Mouse (Mus musculus) embryonic facial prominence, embryonic 15.5 days (tissue): ENCODE measurements around the gene Cpne4. TPM values are rescaled to one million over a fixed set of nuclear protein-coding genes. Genes with fewer than 3 reads are reported as not detected.

ENCODE experiments used
- ATAC-seq: fragments of 200-750 bp; cut with Nextera tagmentation; 2 replicates; pipeline ENCODE4 v1.8.0; 2017; ENCODE audit warnings: low read depth, moderate TSS enrichment; ENCODE audit not compliant: insufficient number of reproducible peaks, low FRiP score, low TSS enrichment
- H3K27ac ChIP-seq: fragments of 300-500 bp; sonication (generic); replicated peaks from 2 replicates; pipeline ENCODE4 v1.5.1; 2015; ENCODE audit warnings: mild to moderate bottlenecking, inconsistent platforms
- H3K27me3 ChIP-seq: fragments of 300-500 bp; sonication (generic); 2 replicates; pipeline ENCODE4 v1.6.1; 2015; ENCODE audit warnings: inconsistent platforms
- H3K36me3 ChIP-seq: fragments of 300-500 bp; sonication (generic); 2 replicates; pipeline ENCODE4 v1.6.1; 2015; ENCODE audit warnings: mild to moderate bottlenecking, inconsistent platforms
- H3K4me1 ChIP-seq: fragments of 300-500 bp; sonication (generic); 2 replicates; pipeline ENCODE4 v1.6.1; 2015; ENCODE audit warnings: inconsistent platforms
- H3K4me2 ChIP-seq: fragments of 300-500 bp; sonication (generic); replicated peaks from 2 replicates; pipeline ENCODE4 v1.6.1; 2015; ENCODE audit warnings: mild to moderate bottlenecking, inconsistent platforms
- H3K4me3 ChIP-seq: fragments of 300-500 bp; sonication (generic); replicated peaks from 2 replicates; pipeline ENCODE4 v1.5.1; 2015; ENCODE audit warnings: mild to moderate bottlenecking, inconsistent platforms
- H3K9ac ChIP-seq: fragments of 300-500 bp; sonication (generic); 2 replicates; pipeline ENCODE4 v1.6.1; 2015; ENCODE audit warnings: inconsistent platforms
- H3K9me3 ChIP-seq: fragments of 300-500 bp; sonication (generic); replicated peaks from 2 replicates; pipeline ENCODE4 v1.6.1; 2016; ENCODE audit warnings: inconsistent platforms
- WGBS: fragments of 180-500 bp; shearing (Covaris S2); methylation state at CpG from one replicate; pipeline ENCODE4 v1.1.7; 2015; 5-methylcytosine and 5-hydroxymethylcytosine counted together
- polyA plus RNA-seq: library from polyadenylated mRNA; unstranded; fragments of >200 nt; fragmentation: Nextera tagmentation; extraction: Ambion mirVana; gene quantifications from 2 replicates; pipeline ENCODE4 v1.2.1, GENCODE M21; 2015

Gene Cpne4
- polyA plus RNA-seq, 1 experiment from 2014 or later: 1.4 TPM

DNA sequence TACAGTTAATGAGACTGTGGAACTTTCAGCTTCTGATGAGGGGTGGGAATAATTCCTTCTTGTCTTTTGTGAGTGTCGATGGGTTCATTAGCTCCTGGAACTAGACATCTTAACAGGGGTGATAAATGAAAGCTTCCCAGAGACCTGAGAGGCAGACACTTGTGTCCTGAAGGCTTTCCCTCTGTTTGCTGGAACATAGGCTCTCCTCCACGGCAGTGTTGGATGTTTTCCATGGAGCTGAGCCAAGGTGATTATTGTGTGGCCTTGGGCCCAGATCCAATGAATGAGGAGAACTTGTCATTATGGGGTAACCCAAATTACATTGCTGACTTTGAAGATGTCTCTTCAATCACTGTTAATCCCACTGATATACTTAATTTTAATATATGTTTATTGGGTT is 146.1 kb downstream of the Cpne4 start:
- Histone ChIP-seq H3K4me2 (no peak overlapping the region), H3K9me3 (no peaks in the 10 kb centered on the region), H3K9ac (no peak overlapping the region), H3K27ac (no peak overlapping the region), H3K27me3 (no peaks in the 10 kb centered on the region), H3K4me3 (no peak overlapping the region), H3K4me1 (no peaks in the 10 kb centered on the region), H3K36me3 (no peaks in the 10 kb centered on the region)
- 41% methylated on average over 2 of the region's 2 CpGs for WGBS
- no peak for ATAC-seq

DNA sequence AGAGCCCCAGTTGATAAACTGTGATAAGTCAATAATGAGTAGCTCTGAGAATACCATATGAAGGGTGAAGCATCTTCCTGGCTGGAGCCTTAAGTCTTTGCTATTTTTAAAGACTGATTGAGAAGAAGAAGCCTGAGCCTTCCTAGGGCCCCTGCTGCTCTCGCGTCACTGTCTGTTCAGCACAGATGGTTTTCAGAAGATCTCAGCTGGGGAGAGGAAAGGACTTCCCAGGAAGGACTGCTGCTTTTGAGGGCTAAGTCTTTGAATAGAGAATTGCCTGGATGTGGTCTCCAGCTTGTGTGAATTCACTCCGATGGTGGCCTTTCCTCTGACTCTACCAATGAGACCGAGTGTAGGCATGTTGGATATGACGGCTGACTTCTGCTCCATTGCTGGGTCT is 163.7 kb downstream of the Cpne4 start:
- ATAC-seq: no peak
- H3K4me1 ChIP-seq: no peaks in the 10 kb centered on the region
- WGBS: 78% methylated on average over 5 of the region's 5 CpGs

DNA sequence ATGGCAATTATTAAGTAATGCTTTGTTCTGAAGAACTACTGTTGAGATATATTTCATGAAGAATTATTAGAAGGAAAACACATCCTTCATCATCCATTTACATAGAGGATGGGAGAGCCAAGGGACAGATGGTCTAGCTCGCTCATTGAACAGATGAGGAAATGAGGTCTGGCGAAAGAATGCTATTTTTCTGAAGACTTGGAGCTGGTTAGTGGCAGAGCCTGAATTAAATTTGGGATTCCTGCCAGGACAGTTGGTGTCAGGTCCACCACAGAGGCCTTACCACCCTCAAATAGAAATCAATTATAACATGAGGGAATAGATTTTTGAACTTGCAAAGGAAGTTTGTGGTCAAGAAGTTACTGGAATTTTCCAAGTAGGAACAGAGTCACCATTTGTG is 178.2 kb downstream of the Cpne4 start:
- no peak for ATAC-seq
- no peaks in the 10 kb centered on the region for H3K9me3 ChIP-seq
- no peak overlapping the region for H3K9ac ChIP-seq
- H3K4me1 ChIP-seq: no peaks in the 10 kb centered on the region
- no peak overlapping the region for H3K27ac ChIP-seq
- H3K27me3 ChIP-seq: no peaks in the 10 kb centered on the region
- WGBS: 77% methylated on average over 2 of the region's 2 CpGs
- H3K4me2 ChIP-seq: no peak overlapping the region
- no peak overlapping the region for H3K4me3 ChIP-seq
- H3K36me3 ChIP-seq: no peaks in the 10 kb centered on the region

More for the DNA sequence above, 163.7 kb downstream of the Cpne4 start:
- Histone ChIP-seq H3K4me2 (no peak overlapping the region), H3K36me3 (no peaks in the 10 kb centered on the region), H3K27ac (no peak overlapping the region), H3K9ac (no peak overlapping the region), H3K9me3 (no peaks in the 10 kb centered on the region), H3K27me3 (no peaks in the 10 kb centered on the region), H3K4me3 (no peak overlapping the region)

DNA sequence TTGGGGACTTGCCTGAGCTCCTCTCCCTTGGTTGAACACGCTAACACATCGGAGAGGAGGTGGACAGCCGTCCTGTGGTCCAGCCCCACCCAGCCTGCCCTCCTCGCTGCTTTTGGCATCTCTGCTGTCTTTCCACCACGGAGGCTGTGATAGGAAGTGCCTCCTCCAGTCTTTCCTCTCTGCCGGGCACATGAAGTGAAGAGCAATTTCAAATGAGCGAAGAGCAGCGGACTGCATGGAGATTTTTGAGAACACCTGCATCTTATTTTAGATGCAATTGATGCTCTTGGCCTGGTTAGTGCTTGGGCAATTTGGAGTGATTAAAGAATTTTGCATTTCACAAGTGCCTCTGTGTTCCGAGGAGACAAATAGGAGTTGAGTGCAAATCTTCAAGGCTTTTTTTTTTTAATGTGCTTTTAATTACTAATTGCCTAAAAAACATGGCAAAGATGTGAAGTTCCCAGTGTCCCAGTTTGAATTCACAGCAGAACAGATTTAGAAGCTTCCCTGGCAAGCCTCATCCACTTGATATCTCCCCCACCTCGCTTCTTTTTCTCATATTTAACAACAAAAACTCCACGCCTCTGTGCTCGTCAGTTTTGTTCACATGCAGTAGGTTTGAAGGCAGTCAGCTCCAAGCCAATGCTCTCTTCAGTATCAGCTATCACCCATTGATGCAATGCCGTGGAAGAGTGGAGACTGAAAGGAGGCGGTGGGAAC is 195.7 kb downstream of the Cpne4 start:
- H3K9ac ChIP-seq: no peak overlapping the region
- no peak overlapping the region for H3K4me3 ChIP-seq
- H3K36me3 ChIP-seq: no peaks in the 10 kb centered on the region
- no peaks in the 10 kb centered on the region for H3K9me3 ChIP-seq
- no peak overlapping the region for H3K4me2 ChIP-seq
- WGBS: 61% methylated on average over 14 of the region's 14 CpGs
- ATAC-seq: no peak
- H3K27me3 ChIP-seq: no peaks in the 10 kb centered on the region
- H3K27ac ChIP-seq: no peak overlapping the region
- H3K4me1 ChIP-seq: no peaks in the 10 kb centered on the region

DNA sequence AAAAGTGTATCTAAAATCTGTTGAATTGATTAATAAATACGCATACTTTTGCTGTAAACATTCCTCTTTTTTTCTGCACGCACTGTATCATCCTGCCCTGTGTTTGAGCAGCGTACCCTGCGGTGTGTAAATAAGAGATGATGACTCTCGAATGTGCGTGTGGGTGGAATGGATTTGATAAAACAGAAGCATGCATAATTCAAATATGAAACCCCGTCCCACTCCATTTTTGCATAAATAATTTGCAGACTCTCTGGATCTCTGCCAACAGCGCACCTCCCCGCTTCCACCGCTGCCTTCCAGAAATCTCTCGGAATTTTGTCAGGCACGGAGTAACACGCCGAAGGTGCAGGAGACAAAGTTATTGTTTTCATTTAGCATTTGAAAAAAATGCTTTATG is 208.4 kb downstream of the Cpne4 start:
- Histone ChIP-seq H3K27ac (no peak overlapping the region), H3K36me3 (no peaks in the 10 kb centered on the region), H3K4me3 (no peak overlapping the region), H3K9ac (no peak overlapping the region), H3K4me1 (no peaks in the 10 kb centered on the region), H3K4me2 (peak overlapping the region; percentile 7; the same call in 1 of the 2 replicates), H3K27me3 (no peaks in the 10 kb centered on the region), H3K9me3 (no peaks in the 10 kb centered on the region)
- ATAC-seq: no peak
- 33% methylated on average over 14 of the region's 14 CpGs for WGBS

DNA sequence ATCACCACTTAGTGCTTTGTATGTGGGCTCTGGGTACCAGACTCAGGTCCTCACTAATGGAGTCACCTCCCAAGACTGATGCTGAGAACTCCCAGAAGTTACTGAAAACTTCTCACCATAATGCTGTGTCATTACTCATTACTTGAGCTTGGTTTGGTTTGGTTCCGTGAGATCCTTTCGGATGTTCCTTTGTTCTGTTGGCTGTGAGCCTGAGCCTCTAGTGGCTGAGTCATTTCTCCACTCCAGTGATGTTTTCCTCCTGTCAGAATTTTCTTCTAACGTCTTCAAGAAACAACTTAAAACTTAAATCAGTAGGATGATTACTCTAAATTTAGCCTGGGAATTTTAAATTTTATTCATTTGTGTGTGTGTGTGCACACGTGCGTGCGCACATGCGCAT is 212.9 kb downstream of the Cpne4 start:
- no peak overlapping the region for H3K4me3 ChIP-seq
- WGBS: 83% methylated on average over 7 of the region's 7 CpGs
- H3K4me2 ChIP-seq: no peak overlapping the region
- H3K4me1 ChIP-seq: no peaks in the 10 kb centered on the region
- no peaks in the 10 kb centered on the region for H3K36me3 ChIP-seq
- no peaks in the 10 kb centered on the region for H3K27me3 ChIP-seq
- H3K27ac ChIP-seq: no peak overlapping the region
- no peak overlapping the region for H3K9ac ChIP-seq
- H3K9me3 ChIP-seq: no peaks in the 10 kb centered on the region
- no peak for ATAC-seq

DNA sequence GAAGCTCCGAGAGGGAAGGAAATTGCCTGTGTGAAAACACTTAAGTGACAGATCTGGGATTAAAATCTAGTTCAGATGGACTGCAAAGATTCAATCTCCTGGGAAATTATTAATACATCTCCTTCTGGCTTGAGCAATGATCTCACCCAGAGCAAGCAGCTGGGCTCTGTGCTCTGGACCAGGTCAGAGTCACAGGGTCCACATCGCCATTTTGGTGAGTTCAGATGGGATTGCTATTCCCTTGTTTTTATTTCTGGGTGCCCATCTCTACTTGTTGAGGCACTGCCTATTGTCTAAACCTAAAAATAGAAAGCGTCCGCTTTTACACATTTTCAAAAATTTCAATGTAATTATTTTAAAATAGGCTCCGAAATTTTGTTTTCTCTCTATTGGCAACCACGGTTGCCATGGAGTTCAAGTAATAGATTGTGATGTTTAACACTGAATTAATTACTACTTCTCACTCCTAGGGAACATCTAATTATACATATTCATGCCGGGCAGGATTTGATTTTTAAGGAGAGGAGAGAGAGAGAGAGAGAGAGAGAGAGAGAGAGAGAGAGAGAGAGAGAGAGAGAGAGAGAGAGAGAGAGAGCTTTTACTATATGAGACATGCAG is 229.2 kb downstream of the Cpne4 start:
- Histone ChIP-seq H3K9ac (no peak overlapping the region), H3K9me3 (no peaks in the 10 kb centered on the region), H3K4me1 (no peaks in the 10 kb centered on the region), H3K27me3 (no peaks in the 10 kb centered on the region), H3K4me2 (no peak overlapping the region), H3K27ac (no peak overlapping the region), H3K36me3 (no peaks in the 10 kb centered on the region), H3K4me3 (no peak overlapping the region)
- no peak for ATAC-seq
- 85% methylated on average over 7 of the region's 7 CpGs for WGBS

DNA sequence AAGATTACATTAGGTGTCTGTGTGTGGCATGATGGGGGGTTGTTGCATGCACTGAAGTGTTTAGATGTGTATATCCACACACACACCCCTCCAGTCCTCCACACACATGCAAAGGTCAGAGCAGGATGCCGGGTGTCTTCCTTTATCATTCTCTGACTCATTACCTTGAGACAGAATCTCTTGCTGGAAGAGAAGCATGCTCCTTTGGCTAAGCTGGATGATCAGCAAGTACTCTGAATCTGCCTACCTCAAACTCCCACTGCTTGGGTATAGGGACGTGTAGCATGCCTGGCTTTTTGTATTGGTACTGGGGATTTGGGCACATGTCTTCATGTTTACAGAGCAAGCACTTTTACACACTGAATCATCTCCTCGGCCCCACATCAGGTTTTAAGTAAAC is 230.0 kb downstream of the Cpne4 start:
- Histone ChIP-seq H3K4me2 (no peak overlapping the region), H3K36me3 (no peaks in the 10 kb centered on the region), H3K4me3 (no peak overlapping the region), H3K27ac (no peak overlapping the region), H3K27me3 (no peaks in the 10 kb centered on the region), H3K9me3 (no peaks in the 10 kb centered on the region), H3K9ac (no peak overlapping the region), H3K4me1 (no peaks in the 10 kb centered on the region)
- WGBS: 63% methylated on average over 3 of the region's 3 CpGs
- ATAC-seq: no peak

DNA sequence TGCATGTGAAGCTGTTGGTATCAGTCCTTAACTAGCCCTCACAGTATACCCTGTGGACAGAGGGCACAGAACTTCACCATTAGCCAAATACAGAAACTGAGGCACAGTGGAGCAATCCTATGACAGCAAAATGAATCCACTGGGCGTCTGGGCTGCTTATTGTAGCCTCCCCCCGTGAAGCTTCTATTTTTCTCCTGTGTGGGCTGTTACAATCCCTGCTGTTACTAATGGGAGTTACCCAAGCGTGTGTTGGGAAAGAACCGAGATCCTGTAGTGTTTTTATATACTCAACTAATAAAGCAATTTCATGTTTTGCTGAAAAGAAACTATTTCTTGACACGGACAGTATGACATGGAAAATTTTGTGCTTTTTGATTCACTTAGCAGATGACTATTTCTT is 230.7 kb downstream of the Cpne4 start:
- H3K9ac ChIP-seq: no peak overlapping the region
- H3K27me3 ChIP-seq: no peaks in the 10 kb centered on the region
- H3K4me1 ChIP-seq: no peaks in the 10 kb centered on the region
- H3K27ac ChIP-seq: no peak overlapping the region
- H3K36me3 ChIP-seq: no peaks in the 10 kb centered on the region
- no peak for ATAC-seq
- no peak overlapping the region for H3K4me3 ChIP-seq
- WGBS: 66% methylated on average over 5 of the region's 5 CpGs
- H3K9me3 ChIP-seq: no peaks in the 10 kb centered on the region
- H3K4me2 ChIP-seq: no peak overlapping the region

DNA sequence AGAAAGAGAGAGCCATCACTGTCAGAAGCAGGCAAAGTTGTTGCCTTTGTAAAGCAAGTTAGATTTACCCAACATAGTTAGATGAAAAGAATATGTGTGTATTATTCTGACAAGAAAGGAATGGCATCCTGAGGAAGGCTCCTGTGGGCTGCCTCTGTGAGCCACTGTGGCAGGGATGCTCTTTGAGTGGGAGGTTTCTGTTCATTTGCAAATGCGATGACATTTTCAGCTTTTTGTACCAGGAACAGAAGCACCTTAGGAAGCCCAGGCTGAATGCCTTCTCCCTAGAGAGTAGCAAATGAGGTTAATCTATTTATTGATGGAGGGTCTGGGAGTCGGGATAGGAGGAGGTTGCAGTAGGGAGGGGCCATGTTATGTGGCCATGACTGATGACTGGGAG is 249.5 kb downstream of the Cpne4 start:
- 22% methylated on average over 2 of the region's 2 CpGs for WGBS
- ATAC-seq: no peak

DNA sequence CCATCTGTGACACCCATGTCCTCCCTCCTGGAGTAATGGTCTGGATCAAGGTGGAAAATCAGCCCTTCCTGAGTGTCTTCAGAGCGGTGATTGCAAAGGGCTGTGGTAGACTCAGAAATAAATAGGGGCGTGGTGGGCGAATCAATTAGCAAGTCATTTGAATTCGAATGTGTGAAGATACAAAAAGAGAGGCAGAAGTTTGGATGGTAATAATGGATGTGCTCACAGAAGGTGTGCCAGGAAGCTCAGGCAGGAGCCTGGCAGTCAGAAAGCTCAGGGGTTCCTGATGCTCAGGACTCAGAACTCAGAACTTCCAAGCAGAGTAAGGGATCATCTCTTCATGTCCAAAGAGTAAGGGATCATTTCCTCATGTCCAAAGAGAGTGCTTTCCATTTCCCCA is 257.7 kb downstream of the Cpne4 start:
- Histone ChIP-seq H3K4me2 (no peak overlapping the region), H3K36me3 (no peaks in the 10 kb centered on the region), H3K4me3 (no peak overlapping the region), H3K27me3 (no peaks in the 10 kb centered on the region), H3K27ac (no peak overlapping the region), H3K9ac (no peak overlapping the region), H3K4me1 (no peaks in the 10 kb centered on the region), H3K9me3 (no peaks in the 10 kb centered on the region)
- 76% methylated on average over 4 of the region's 4 CpGs for WGBS
- no peak for ATAC-seq

More for the DNA sequence above, 249.5 kb downstream of the Cpne4 start:
- H3K27me3 ChIP-seq: no peaks in the 10 kb centered on the region
- no peak overlapping the region for H3K4me3 ChIP-seq
- H3K4me2 ChIP-seq: no peak overlapping the region
- no peak overlapping the region for H3K27ac ChIP-seq
- H3K36me3 ChIP-seq: no peaks in the 10 kb centered on the region
- no peak overlapping the region for H3K9ac ChIP-seq
- H3K4me1 ChIP-seq: no peaks in the 10 kb centered on the region
- no peaks in the 10 kb centered on the region for H3K9me3 ChIP-seq

DNA sequence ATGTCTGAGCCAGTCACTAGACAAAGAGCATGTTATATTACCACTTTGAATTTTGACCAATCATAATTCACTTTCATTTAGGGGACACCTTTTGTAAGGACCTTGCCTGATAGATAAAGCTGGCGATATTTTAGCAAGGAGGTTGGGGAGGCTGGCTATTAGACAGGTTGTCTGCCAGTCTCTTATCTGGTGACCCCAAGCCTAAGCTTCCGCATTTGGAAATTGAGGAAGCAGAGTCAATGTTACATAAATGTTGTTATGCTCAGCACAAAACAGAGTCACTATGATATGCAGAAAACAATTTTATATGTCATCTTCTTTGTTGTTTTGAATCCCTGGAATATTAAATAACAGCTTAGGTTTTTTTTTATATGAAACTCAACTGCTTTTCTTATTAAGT is 267.6 kb downstream of the Cpne4 start:
- WGBS: 89% methylated on average over 2 of the region's 2 CpGs
- H3K27ac ChIP-seq: no peak overlapping the region
- H3K9me3 ChIP-seq: no peaks in the 10 kb centered on the region
- no peaks in the 10 kb centered on the region for H3K27me3 ChIP-seq
- H3K4me3 ChIP-seq: no peak overlapping the region
- no peaks in the 10 kb centered on the region for H3K4me1 ChIP-seq
- H3K9ac ChIP-seq: no peak overlapping the region
- H3K4me2 ChIP-seq: no peak overlapping the region
- no peaks in the 10 kb centered on the region for H3K36me3 ChIP-seq
- ATAC-seq: no peak
